Mouse (Mus musculus): Measurements from ENCODE around the gene Nmrk2. TPM values are rescaled to one million over a fixed set of nuclear protein-coding genes. Genes with fewer than 3 reads are reported as not detected.
"Not testable (repeated sequence)": the region's sequence is repeated elsewhere in the genome, so short reads cannot be mapped to it uniquely, and the experiment has no call there.

Gene Nmrk2
- polyA plus RNA-seq, 1 experiment from 2014 or later: not detected

DNA sequence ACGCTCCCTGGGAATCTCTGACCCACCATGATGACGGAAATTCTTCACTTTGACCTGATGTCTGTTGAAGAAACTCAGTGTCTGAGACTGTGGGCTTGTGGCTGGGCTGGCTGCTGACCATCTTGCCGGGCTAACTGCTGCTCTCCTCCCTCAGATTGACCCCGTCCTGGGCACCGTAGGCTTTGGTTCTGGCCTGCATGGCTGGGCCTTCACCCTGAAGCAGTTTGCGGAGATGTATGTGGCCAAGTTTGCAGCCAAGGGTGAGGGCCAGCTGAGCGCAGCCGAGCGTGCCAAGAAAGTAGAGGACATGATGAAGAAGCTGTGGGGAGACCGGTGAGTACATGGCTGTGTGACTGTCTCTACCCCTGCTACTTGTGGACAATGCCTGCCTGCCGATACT lies 22.9 kb downstream of the Nmrk2 start:
- Histone ChIP-seq H3K4me3 (ENCODE audit: low read length) (no peak overlapping the region), H3K4me2 (replicated peaks; ENCODE audit: low read depth, low read length) (0 out of 2 replicates have a peak overlapping the region, but pooled peaks have one; percentile 97), H3K9ac (replicated peaks; ENCODE audit: low read length) (no peak overlapping the region), H3K27me3 (ENCODE audit: insufficient read depth, low read length) (no peaks in the 10 kb centered on the region), H3K4me1 (ENCODE audit: insufficient read depth, low read length) (peaks cover 41% of the 10 kb centered on the region), H3K27ac (ENCODE audit: low read length) (no peak overlapping the region), H3K9me3 (ENCODE audit: low read length) (no peaks in the 10 kb centered on the region), H3K36me3 (ENCODE audit: insufficient read depth, low read length) (peaks cover 53% of the 10 kb centered on the region)
- no peak for ATAC-seq (ENCODE audit: low FRiP score, low TSS enrichment)
- whole genome bisulfite sequencing: 91% methylated on average over 11 of the region's 11 CpGs

DNA sequence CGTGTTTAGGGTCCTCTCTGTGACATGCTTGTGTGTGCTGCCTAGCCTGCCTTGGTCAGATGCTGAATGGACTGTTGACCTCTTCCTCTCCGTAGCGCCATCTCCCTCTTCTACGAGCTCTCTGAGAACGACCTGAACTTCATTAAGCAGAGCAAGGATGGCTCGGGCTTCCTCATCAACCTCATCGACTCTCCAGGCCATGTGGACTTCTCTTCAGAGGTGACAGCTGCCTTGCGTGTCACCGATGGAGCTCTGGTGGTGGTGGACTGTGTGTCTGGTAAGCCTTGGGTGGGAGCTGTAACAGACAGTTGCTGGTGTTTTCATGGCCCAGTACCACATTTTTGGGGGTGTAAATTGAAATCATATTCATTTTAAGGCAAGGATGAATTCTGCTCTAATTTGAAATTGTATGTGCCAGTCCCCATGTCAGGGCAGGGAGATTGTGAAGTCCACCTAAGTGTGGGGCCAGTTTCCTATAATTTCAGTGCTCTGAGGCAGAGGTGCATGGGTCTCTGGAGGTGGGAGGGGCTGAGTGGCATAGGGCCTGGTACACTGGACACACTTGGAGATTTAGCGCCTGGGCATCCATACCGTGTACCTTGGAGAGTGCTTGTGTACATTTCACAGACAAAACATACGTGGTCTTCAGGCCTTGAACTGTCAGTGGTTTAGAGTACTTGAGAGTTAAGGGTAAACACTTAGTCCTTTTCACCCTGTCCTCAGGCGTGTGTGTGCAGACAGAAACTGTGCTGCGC lies 23.7 kb downstream of the Nmrk2 start:
- H3K9ac ChIP-seq (replicated peaks; ENCODE audit: low read length): peak overlapping the region; percentile 99
- WGBS: 54% methylated on average over 14 of the region's 14 CpGs

DNA sequence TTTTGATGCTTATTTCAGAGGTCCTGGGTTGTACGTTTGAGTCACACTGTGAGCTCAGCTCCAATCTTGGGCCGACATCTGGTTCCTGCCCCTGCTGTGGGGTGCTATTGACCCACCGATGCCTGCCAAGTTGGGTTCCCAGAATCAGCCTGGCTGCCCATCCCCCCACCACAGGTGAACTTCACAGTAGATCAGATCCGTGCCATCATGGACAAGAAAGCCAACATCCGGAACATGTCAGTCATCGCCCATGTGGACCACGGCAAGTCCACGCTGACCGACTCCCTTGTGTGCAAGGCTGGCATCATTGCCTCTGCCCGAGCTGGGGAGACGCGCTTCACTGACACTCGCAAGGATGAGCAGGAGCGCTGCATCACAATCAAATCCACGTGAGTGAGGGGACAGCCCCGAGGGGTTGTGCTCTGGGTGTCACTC lies 24.3 kb downstream of the Nmrk2 start:
- ATAC-seq (ENCODE audit: low FRiP score, low TSS enrichment): no peak
- Histone ChIP-seq H3K27ac (ENCODE audit: low read length) (peak overlapping the region; percentile 91), H3K4me3 (ENCODE audit: low read length) (peak overlapping the region; percentile 100), H3K27me3 (ENCODE audit: insufficient read depth, low read length) (no peaks in the 10 kb centered on the region), H3K9me3 (ENCODE audit: low read length) (no peaks in the 10 kb centered on the region), H3K4me2 (replicated peaks; ENCODE audit: low read depth, low read length) (peak overlapping the region; percentile 97), H3K36me3 (ENCODE audit: insufficient read depth, low read length) (peaks cover 53% of the 10 kb centered on the region), H3K4me1 (ENCODE audit: insufficient read depth, low read length) (peaks cover 46% of the 10 kb centered on the region), H3K9ac (replicated peaks; ENCODE audit: low read length) (peak overlapping the region; percentile 99)
- WGBS: 4% methylated on average over 16 of the region's 16 CpGs

More for the DNA sequence above, 23.7 kb downstream of the Nmrk2 start:
- H3K4me3 ChIP-seq (ENCODE audit: low read length): peak overlapping the region; percentile 100
- H3K27me3 ChIP-seq (ENCODE audit: insufficient read depth, low read length): no peaks in the 10 kb centered on the region
- H3K27ac ChIP-seq (ENCODE audit: low read length): peak overlapping the region; percentile 91; the same call in 1 of the 2 replicates
- peak overlapping the region; percentile 97 for H3K4me2 ChIP-seq (replicated peaks; ENCODE audit: low read depth, low read length)
- no peaks in the 10 kb centered on the region for H3K9me3 ChIP-seq (ENCODE audit: low read length)
- H3K4me1 ChIP-seq (ENCODE audit: insufficient read depth, low read length): peaks cover 42% of the 10 kb centered on the region
- H3K36me3 ChIP-seq (ENCODE audit: insufficient read depth, low read length): peaks cover 53% of the 10 kb centered on the region
- ATAC-seq (ENCODE audit: low FRiP score, low TSS enrichment): no peak

- H3K27ac ChIP-seq (ENCODE audit: low read length): peak within 1 kb of the TSS; percentile 91
- H3K9me3 ChIP-seq (ENCODE audit: low read length): no peaks in the 10 kb centered on the region
- H3K4me3 ChIP-seq (ENCODE audit: low read length): peak within 1 kb of the TSS; percentile 100
- H3K9ac ChIP-seq (replicated peaks; ENCODE audit: low read length): peak within 1 kb of the TSS; percentile 99
- under 1% methylated on average over 77 of the region's 77 CpGs for WGBS
- ATAC-seq (ENCODE audit: low FRiP score, low TSS enrichment): peak; percentile 85
- H3K27me3 ChIP-seq (ENCODE audit: insufficient read depth, low read length): no peaks in the 10 kb centered on the region
- peaks cover 45% of the 10 kb centered on the region for H3K36me3 ChIP-seq (ENCODE audit: insufficient read depth, low read length)
- peak within 1 kb of the TSS; percentile 97 for H3K4me2 ChIP-seq (replicated peaks; ENCODE audit: low read depth, low read length)
- H3K4me1 ChIP-seq (ENCODE audit: insufficient read depth, low read length): peaks cover 46% of the 10 kb centered on the region
These were observed 25.2 kb downstream of the Nmrk2 start, which contains the start of gene Eef2 for GRCm38 (mm10) chr10:81176466-81177271. TSS of gene Eef2 (plus strand) at chr10:81176631.

- peaks cover 38% of the 10 kb centered on the region for H3K36me3 ChIP-seq (ENCODE audit: insufficient read depth, low read length)
- H3K4me2 ChIP-seq (replicated peaks; ENCODE audit: low read depth, low read length): peak overlapping the region; percentile 51
- H3K27ac ChIP-seq (ENCODE audit: low read length): peak overlapping the region; percentile 91
- no peaks in the 10 kb centered on the region for H3K27me3 ChIP-seq (ENCODE audit: insufficient read depth, low read length)
- H3K9ac ChIP-seq (replicated peaks; ENCODE audit: low read length): peak overlapping the region; percentile 10
- ATAC-seq (ENCODE audit: low FRiP score, low TSS enrichment): peak; percentile 23
- peak overlapping the region; percentile 100 for H3K4me3 ChIP-seq (ENCODE audit: low read length)
- 3% methylated on average over 13 of the region's 13 CpGs for WGBS
- H3K9me3 ChIP-seq (ENCODE audit: low read length): no peaks in the 10 kb centered on the region
- H3K4me1 ChIP-seq (ENCODE audit: insufficient read depth, low read length): peaks cover 46% of the 10 kb centered on the region
These were observed 25.9 kb downstream of the Nmrk2 start for GRCm38 (mm10) chr10:81175936-81176465.

- H3K9me3 ChIP-seq (ENCODE audit: low read length); ATAC-seq (ENCODE audit: low FRiP score, low TSS enrichment); H3K27me3 ChIP-seq (ENCODE audit: insufficient read depth, low read length): not testable (repeated sequence)
- Histone ChIP-seq H3K9ac (replicated peaks; ENCODE audit: low read length) (peak overlapping the region; percentile 65), H3K4me3 (ENCODE audit: low read length) (peak overlapping the region; percentile 40; the same call in 1 of the 2 replicates), H3K36me3 (ENCODE audit: insufficient read depth, low read length) (peaks cover 32% of the 10 kb centered on the region), H3K4me1 (ENCODE audit: insufficient read depth, low read length) (peaks cover 46% of the 10 kb centered on the region), H3K4me2 (replicated peaks; ENCODE audit: low read depth, low read length) (peak overlapping the region; percentile 71), H3K27ac (ENCODE audit: low read length) (peak overlapping the region; percentile 91)
- WGBS: 4% methylated on average over 4 of the region's 4 CpGs
These were observed 26.5 kb downstream of the Nmrk2 start for GRCm38 (mm10) chr10:81175345-81175701.

GRCm38 (mm10) chr10:81174617-81175344 lies 27.1 kb downstream of the Nmrk2 start:
- peak; percentile 36; the same call in 1 of the 2 replicates for ATAC-seq (ENCODE audit: low FRiP score, low TSS enrichment)
- peak overlapping the region; percentile 71 for H3K4me2 ChIP-seq (replicated peaks; ENCODE audit: low read depth, low read length)
- peaks cover 46% of the 10 kb centered on the region for H3K4me1 ChIP-seq (ENCODE audit: insufficient read depth, low read length)
- no peaks in the 10 kb centered on the region for H3K27me3 ChIP-seq (ENCODE audit: insufficient read depth, low read length)
- WGBS: 2% methylated on average over 29 of the region's 29 CpGs
- peak overlapping the region; percentile 65 for H3K9ac ChIP-seq (replicated peaks; ENCODE audit: low read length)
- peak overlapping the region; percentile 40 for H3K4me3 ChIP-seq (ENCODE audit: low read length)
- H3K36me3 ChIP-seq (ENCODE audit: insufficient read depth, low read length): peaks cover 26% of the 10 kb centered on the region
- peak overlapping the region; percentile 91 for H3K27ac ChIP-seq (ENCODE audit: low read length)
- no peaks in the 10 kb centered on the region for H3K9me3 ChIP-seq (ENCODE audit: low read length)

- ATAC-seq (ENCODE audit: low FRiP score, low TSS enrichment): 0 out of 2 replicates have a peak, but pooled peaks have one; percentile 3
- WGBS: 4% methylated on average over 21 of the region's 21 CpGs
- Histone ChIP-seq H3K36me3 (ENCODE audit: insufficient read depth, low read length) (peaks cover 10% of the 10 kb centered on the region), H3K27ac (ENCODE audit: low read length) (peak overlapping the region; percentile 92), H3K4me2 (replicated peaks; ENCODE audit: low read depth, low read length) (peak overlapping the region; percentile 43), H3K27me3 (ENCODE audit: insufficient read depth, low read length) (no peaks in the 10 kb centered on the region), H3K4me3 (ENCODE audit: low read length) (peak overlapping the region; percentile 12; the same call in 1 of the 2 replicates), H3K9me3 (ENCODE audit: low read length) (no peaks in the 10 kb centered on the region), H3K9ac (replicated peaks; ENCODE audit: low read length) (peak overlapping the region; percentile 67), H3K4me1 (ENCODE audit: insufficient read depth, low read length) (peaks cover 42% of the 10 kb centered on the region)
These were observed 28.7 kb downstream of the Nmrk2 start for GRCm38 (mm10) chr10:81173132-81173531.

- H3K9ac ChIP-seq (replicated peaks; ENCODE audit: low read length); H3K9me3 ChIP-seq (ENCODE audit: low read length); H3K36me3 ChIP-seq (ENCODE audit: insufficient read depth, low read length); H3K27me3 ChIP-seq (ENCODE audit: insufficient read depth, low read length); H3K4me3 ChIP-seq (ENCODE audit: low read length): not testable (repeated sequence)
- peak overlapping the region; percentile 11 for H3K4me2 ChIP-seq (replicated peaks; ENCODE audit: low read depth, low read length)
- 0 out of 2 replicates have a peak, but pooled peaks have one; percentile 33 for ATAC-seq (ENCODE audit: low FRiP score, low TSS enrichment)
- peaks cover 42% of the 10 kb centered on the region for H3K4me1 ChIP-seq (ENCODE audit: insufficient read depth, low read length)
- peak overlapping the region; percentile 32; the same call in 1 of the 2 replicates for H3K27ac ChIP-seq (ENCODE audit: low read length)
- 37% methylated on average over 8 of the region's 14 CpGs for WGBS
These were observed 32.4 kb downstream of the Nmrk2 start for GRCm38 (mm10) chr10:81169411-81169900.
